8 mouse cellular contexts compared by ENCODE assay signal in genomic region chr1:177188708-177189107, GRCm38 (mm10).
DNase-seq lines count a peak whose midpoint lies in the region; ATAC-seq lines count a peak whose summit lies in the region.

No protein-coding gene starts in this region.

- H3K27ac ChIP-seq in forebrain, embryonic 16.5 days (ENCODE audit: low read length): no peak overlapping the region
- H3K27ac ChIP-seq in kidney, embryonic 16.5 days (ENCODE audit: low read length): no peak overlapping the region
- no peak overlapping the region for H3K27ac ChIP-seq in midbrain, embryonic 11.5 days (ENCODE audit: low read depth, low read length)

- no peaks in the 10 kb centered on the region for H3K4me1 ChIP-seq in forebrain, embryonic 16.5 days (replicated peaks; ENCODE audit: control insufficient read depth, insufficient read depth, low read length)
- H3K4me1 ChIP-seq in kidney, embryonic 16.5 days (ENCODE audit: insufficient read depth, low read length): no peaks in the 10 kb centered on the region
- peaks cover 12% of the 10 kb centered on the region for H3K4me1 ChIP-seq in midbrain, embryonic 11.5 days (ENCODE audit: control insufficient read depth, insufficient read depth, low read length)

- H3K4me3 ChIP-seq in forebrain, embryonic 16.5 days (replicated peaks; ENCODE audit: low read length): no peak overlapping the region
- no peak overlapping the region for H3K4me3 ChIP-seq in kidney, embryonic 16.5 days (ENCODE audit: low read length)
- H3K4me3 ChIP-seq in midbrain, embryonic 11.5 days (ENCODE audit: low read depth, low read length): no peak overlapping the region

- no peak for DNase-seq in frontal cortex, postnatal 36 days (ENCODE audit: low spot score in 2 of 2)
- peak; percentile 39 to 55 for DNase-seq in B cell, adult 2 months
- DNase-seq in c-Kit-positive CD71-positive TER-119-positive erythroid progenitor cells, embryonic 14.5 days (ENCODE audit: low spot score): peak; percentile 20
- DNase-seq in midbrain, embryonic 11.5 days (ENCODE audit: low spot score, missing footprints): peak; percentile 86
- DNase-seq in thymus, postnatal 4 days: peak; percentile 42

- H3K27me3 ChIP-seq in forebrain, embryonic 16.5 days (replicated peaks; ENCODE audit: control insufficient read depth, insufficient read depth, low read length): no peaks in the 10 kb centered on the region
- no peaks in the 10 kb centered on the region for H3K27me3 ChIP-seq in kidney, embryonic 16.5 days (ENCODE audit: insufficient read depth, low read length)
- no peaks in the 10 kb centered on the region for H3K27me3 ChIP-seq in midbrain, embryonic 11.5 days (ENCODE audit: control insufficient read depth, insufficient read depth, low read length)

- ATAC-seq in frontal cortex, adult (ENCODE audit: low TSS enrichment): peak; percentile 96
- ATAC-seq in forebrain, embryonic 16.5 days: peak; percentile 91
- peak; percentile 93 for ATAC-seq in kidney, embryonic 16.5 days (ENCODE audit: low FRiP score, low TSS enrichment)
- peak; percentile 86 for ATAC-seq in midbrain, embryonic 11.5 days (ENCODE audit: low FRiP score)

- H3K9ac ChIP-seq in forebrain, embryonic 16.5 days (replicated peaks; ENCODE audit: low read depth, low read length): no peak overlapping the region
- no peak overlapping the region for H3K9ac ChIP-seq in kidney, embryonic 16.5 days (replicated peaks; ENCODE audit: low read length)
- no peak overlapping the region for H3K9ac ChIP-seq in midbrain, embryonic 11.5 days (ENCODE audit: low read length)

- H3K4me2 ChIP-seq in forebrain, embryonic 16.5 days (ENCODE audit: low read length): no peak overlapping the region
- H3K4me2 ChIP-seq in kidney, embryonic 16.5 days (replicated peaks; ENCODE audit: low read depth, low read length): no peak overlapping the region
- H3K4me2 ChIP-seq in midbrain, embryonic 11.5 days: no peak overlapping the region

- no peaks in the 10 kb centered on the region for H3K9me3 ChIP-seq in forebrain, embryonic 16.5 days (ENCODE audit: control insufficient read depth, low read length)
- no peaks in the 10 kb centered on the region for H3K9me3 ChIP-seq in kidney, embryonic 16.5 days (ENCODE audit: low read length)
- no peaks in the 10 kb centered on the region for H3K9me3 ChIP-seq in midbrain, embryonic 11.5 days (ENCODE audit: control insufficient read depth, low read length)

- H3K36me3 ChIP-seq in forebrain, embryonic 16.5 days (ENCODE audit: control insufficient read depth, insufficient read depth): no peaks in the 10 kb centered on the region; the same call in 1 of the 2 replicates
- no peaks in the 10 kb centered on the region for H3K36me3 ChIP-seq in kidney, embryonic 16.5 days (ENCODE audit: insufficient read depth, low read length)
- H3K36me3 ChIP-seq in midbrain, embryonic 11.5 days (ENCODE audit: control insufficient read depth, insufficient read depth, low read length): no peaks in the 10 kb centered on the region

- 7% methylated on average over 3 of the region's 3 CpGs for WGBS in forebrain, embryonic 16.5 days
- 38% methylated on average over 3 of the region's 3 CpGs for WGBS in kidney, embryonic 16.5 days
- WGBS in midbrain, embryonic 11.5 days: 46% methylated on average over 3 of the region's 3 CpGs

Comparison
In these comparisons a context has a peak if more than half of its experiments do, and no peak if none do; other contexts are left out.
1. DNase-seq: peak in B cell, adult 2 months (2 of 2), c-Kit-positive CD71-positive TER-119-positive erythroid progenitor cells, embryonic 14.5 days (single experiment), midbrain, embryonic 11.5 days (single experiment) and thymus, postnatal 4 days (single experiment); none in frontal cortex, postnatal 36 days (0 of 2).
2. Peak in every context shown above with its lines, with median percentiles within 50 percentile points of each other: ATAC-seq.